Comparison of ENCODE assay signal across 11 mouse cellular contexts in the genomic region with DNA sequence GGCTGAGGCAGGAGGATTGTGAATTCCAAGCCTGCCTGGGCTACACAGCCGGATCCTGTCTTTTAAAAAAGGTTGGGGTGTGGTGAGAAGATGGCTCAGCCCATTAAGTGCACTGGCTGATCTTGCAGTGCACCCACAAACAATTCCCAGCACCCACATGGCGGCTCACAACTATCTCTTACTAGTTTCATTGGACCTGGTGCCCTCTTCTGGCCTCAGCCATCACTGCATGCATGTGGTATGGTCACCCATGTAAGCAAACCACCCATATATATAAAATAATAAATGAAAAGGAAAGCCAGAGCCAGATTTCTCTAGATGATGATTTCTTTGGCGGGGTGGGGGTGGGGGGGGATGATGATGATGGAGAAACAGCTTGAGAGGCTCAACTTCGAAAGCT. TPM values are rescaled to one million over a fixed set of nuclear protein-coding genes. Genes with fewer than 3 reads are reported as not detected.
A peak's percentile ranks its signal among the peaks of the same experiment; 100 is the strongest.
DNase-seq lines count a peak whose midpoint lies in the region; ATAC-seq and TF ChIP-seq lines count a peak whose summit lies in the region.
"Had no signal": no experiment of that assay in that cellular context is flagged by ENCODE, and none has a peak within 500 bp of the region (broad histone marks: within the 10 kb centered on the region; RNA-seq: fewer than 3 reads in every experiment).

No protein-coding gene starts in this region.

- 92% methylated on average over 4 of the region's 4 CpGs for WGBS in kidney, adult 2 months
- WGBS in kidney, embryonic 16.5 days, result 94% methylated on average over 4 of the region's 4 CpGs
- WGBS in thymus, adult 2 months, result 95% methylated on average over 4 of the region's 4 CpGs
- 91% methylated on average over 4 of the region's 4 CpGs for WGBS in embryonic facial prominence, embryonic 10.5 days

- H3K4me1 ChIP-seq in kidney, adult 2 months (ENCODE audit: control insufficient read depth, insufficient read depth, low read length), result peaks cover 21% of the 10 kb centered on the region
- H3K4me1 ChIP-seq in kidney, embryonic 16.5 days (ENCODE audit: insufficient read depth, low read length), result peaks cover 23% of the 10 kb centered on the region
- H3K4me1 ChIP-seq in thymus, adult 2 months (replicated peaks; ENCODE audit: control insufficient read depth, insufficient read depth, low read length), result peaks cover 21% of the 10 kb centered on the region
- H3K4me1 ChIP-seq in embryonic fibroblast, embryonic 13.5 days (ENCODE audit: control insufficient read depth, insufficient read depth, low read length), result peaks cover 3% of the 10 kb centered on the region; the same call in 1 of the 2 replicates
- H3K4me1 ChIP-seq in embryonic facial prominence, embryonic 10.5 days, result peaks cover 34% of the 10 kb centered on the region

- no peaks in the 10 kb centered on the region for H3K27me3 ChIP-seq in kidney, adult 2 months (replicated peaks; ENCODE audit: control insufficient read depth, insufficient read depth, low read length)
- H3K27me3 ChIP-seq in kidney, embryonic 16.5 days (ENCODE audit: insufficient read depth, low read length), result no peaks in the 10 kb centered on the region
- no peaks in the 10 kb centered on the region for H3K27me3 ChIP-seq in thymus, adult 2 months (ENCODE audit: control insufficient read depth, insufficient read depth, low read length)
- H3K27me3 ChIP-seq in embryonic facial prominence, embryonic 10.5 days (replicated peaks; ENCODE audit: low read depth, poor library complexity, severe bottlenecking), result no peaks in the 10 kb centered on the region

- H3K27ac ChIP-seq in kidney, adult 2 months (ENCODE audit: insufficient read depth, low read depth, low read length), result no peak overlapping the region
- H3K27ac ChIP-seq in kidney, embryonic 16.5 days (ENCODE audit: low read length), result no peak overlapping the region
- H3K27ac ChIP-seq in thymus, adult 2 months (ENCODE audit: control insufficient read depth, insufficient read depth, low read length), result no peak overlapping the region
- no peak overlapping the region for H3K27ac ChIP-seq in embryonic fibroblast, embryonic 13.5 days (ENCODE audit: insufficient read depth, low read length)
- H3K27ac ChIP-seq in embryonic facial prominence, embryonic 10.5 days (replicated peaks), result no peak overlapping the region

- DNase-seq in kidney, adult 2 months, result no peak
- DNase-seq in thymus, postnatal 4 days, result peak; percentile 35
- no peak for DNase-seq in thymus, adult 2 months
- DNase-seq in embryonic facial prominence, embryonic 10.5 days (ENCODE audit: low spot score), result no peak
- DNase-seq: heart, adult 18-20 months; lung, postnatal 14 days had no signal

- TF ChIP-seq CTCF in kidney, adult 2 months (conservative IDR thresholded peaks at IDR 0.05; ENCODE audit: insufficient read depth, insufficient read length, low read depth, low read length), result 0 out of 2 replicates have a peak, but pooled peaks have one; percentile 23
- no peak for TF ChIP-seq CTCF in thymus, adult 2 months (IDR thresholded peaks at IDR 0.05; ENCODE audit: borderline replicate concordance, control insufficient read depth, extremely low read depth, insufficient read depth, low read length, poor library complexity)
- peak; percentile 32; the same call in 1 of the 2 replicates for TF ChIP-seq CTCF in embryonic fibroblast, embryonic 13.5 days (IDR thresholded peaks at IDR 0.05; ENCODE audit: borderline replicate concordance, insufficient read depth, low read length)

- no peak for ATAC-seq in kidney, embryonic 16.5 days (ENCODE audit: low FRiP score, low TSS enrichment)
- no peak for ATAC-seq in inflammation-experienced regulatory T-cells, adult 6 months
- ATAC-seq: activated CD4-positive, CD25-positive, alpha-beta regulatory T cell, adult 4 months; hindbrain, embryonic 16.5 days had no signal

- no peak overlapping the region for H3K4me2 ChIP-seq in kidney, embryonic 16.5 days (replicated peaks; ENCODE audit: low read depth, low read length)

- H3K9me3 ChIP-seq in kidney, embryonic 16.5 days (ENCODE audit: low read length), result peaks cover 5% of the 10 kb centered on the region
- peaks cover 14% of the 10 kb centered on the region; the same call in 1 of the 2 replicates for H3K9me3 ChIP-seq in embryonic facial prominence, embryonic 10.5 days

- no peak overlapping the region for H3K4me3 ChIP-seq in kidney, adult 2 months (ENCODE audit: insufficient read depth, low read depth, low read length)
- H3K4me3 ChIP-seq in kidney, embryonic 16.5 days (ENCODE audit: low read length), result no peak overlapping the region
- no peak overlapping the region for H3K4me3 ChIP-seq in thymus, adult 2 months (ENCODE audit: control insufficient read depth, insufficient read depth, low read length)
- no peak overlapping the region for H3K4me3 ChIP-seq in embryonic fibroblast, embryonic 13.5 days (ENCODE audit: insufficient read depth, low read length)
- no peak overlapping the region; the same call in 1 of the 2 replicates for H3K4me3 ChIP-seq in embryonic facial prominence, embryonic 10.5 days

- no peak overlapping the region for H3K9ac ChIP-seq in kidney, embryonic 16.5 days (replicated peaks; ENCODE audit: low read length)

- no peaks in the 10 kb centered on the region for H3K36me3 ChIP-seq in kidney, adult 2 months (ENCODE audit: control insufficient read depth, insufficient read depth, low read length)
- H3K36me3 ChIP-seq in kidney, embryonic 16.5 days (ENCODE audit: insufficient read depth, low read length), result peaks cover 24% of the 10 kb centered on the region
- no peaks in the 10 kb centered on the region for H3K36me3 ChIP-seq in thymus, adult 2 months (ENCODE audit: control insufficient read depth, insufficient read depth, low read length)
- H3K36me3 ChIP-seq in embryonic facial prominence, embryonic 10.5 days (replicated peaks), result peaks cover 61% of the 10 kb centered on the region

- TF ChIP-seq POLR2A in kidney, adult 2 months (IDR thresholded peaks at IDR 0.05; ENCODE audit: low read depth, low read length), result no peak
- TF ChIP-seq POLR2A in thymus, adult 2 months (IDR thresholded peaks at IDR 0.05; ENCODE audit: control insufficient read depth, extremely low read depth, insufficient read depth, low read length, poor library complexity), result no peak
- no peak for TF ChIP-seq POLR2A in embryonic fibroblast, embryonic 13.5 days (IDR thresholded peaks at IDR 0.05; ENCODE audit: low read depth, low read length)

RNA-seq across cellular contexts. Expression of a gene that starts 1.6 kb away (rescaled TPM):
- polyA plus RNA-seq in kidney, adult 2 months (2012; rRNA removed), result 87.0 and 92.0 TPM in 2 replicates
- 21.9 and 23.9 TPM in 2 replicates for polyA plus RNA-seq in kidney, embryonic 16.5 days (2015; fragmentation: Nextera tagmentation; extraction: Ambion mirVana)
- polyA plus RNA-seq in thymus, adult 2 months (2012; rRNA removed), result 130 and 137 TPM in 2 replicates
- 25.3 and 27.7 TPM in 2 replicates for polyA plus RNA-seq in embryonic fibroblast, embryonic 13.5 days (2011; ENCODE audit: insufficient read length, low read depth, missing spikeins)
- polyA plus RNA-seq in inflammation-experienced regulatory T-cells, adult 6 months (2017; shearing (Covaris generic)), result 1 to 10 TPM; 2.5 to 5.3 (median 2.8) TPM
- 20.7 and 22.9 TPM in 2 replicates for polyA plus RNA-seq in embryonic facial prominence, embryonic 10.5 days (2016; fragmentation: Nextera tagmentation; extraction: Ambion mirVana)

RNA-seq across cellular contexts. Expression of a gene that starts 12.6 kb away (rescaled TPM):
- 2.7 and 3.3 TPM in 2 replicates for polyA plus RNA-seq in kidney, adult 2 months (2012; rRNA removed)
- polyA plus RNA-seq in kidney, embryonic 16.5 days (2015; fragmentation: Nextera tagmentation; extraction: Ambion mirVana), result 0.46 and 0.71 TPM in 2 replicates
- polyA plus RNA-seq in thymus, adult 2 months (2012; rRNA removed), result 4.5 and 4.7 TPM in 2 replicates
- 1.5 and 1.8 TPM in 2 replicates for polyA plus RNA-seq in embryonic fibroblast, embryonic 13.5 days (2011; ENCODE audit: insufficient read length, low read depth, missing spikeins)
- polyA plus RNA-seq in inflammation-experienced regulatory T-cells, adult 6 months (2017; shearing (Covaris generic)), result 1 to 10 TPM in 2 of 3 experiments, under 1 TPM in 1; 0.87 to 2.3 (median 2.0) TPM
- 0.41 and 0.44 TPM in 2 replicates for polyA plus RNA-seq in embryonic facial prominence, embryonic 10.5 days (2016; fragmentation: Nextera tagmentation; extraction: Ambion mirVana)

RNA-seq across cellular contexts. Expression of a gene that starts 12.9 kb away (rescaled TPM):
- 143 and 149 TPM in 2 replicates for polyA plus RNA-seq in kidney, adult 2 months (2012; rRNA removed)
- 169 and 183 TPM in 2 replicates for polyA plus RNA-seq in kidney, embryonic 16.5 days (2015; fragmentation: Nextera tagmentation; extraction: Ambion mirVana)
- polyA plus RNA-seq in thymus, adult 2 months (2012; rRNA removed), result 121 and 130 TPM in 2 replicates
- polyA plus RNA-seq in embryonic fibroblast, embryonic 13.5 days (2011; ENCODE audit: insufficient read length, low read depth, missing spikeins), result 52.6 and 65.2 TPM in 2 replicates
- 100 to 1,000 TPM in 1 of 3 experiments, 10 to 100 TPM in 2; 77.6 to 107 (median 89.0) TPM for polyA plus RNA-seq in inflammation-experienced regulatory T-cells, adult 6 months (2017; shearing (Covaris generic))
- 187 and 191 TPM in 2 replicates for polyA plus RNA-seq in embryonic facial prominence, embryonic 10.5 days (2016; fragmentation: Nextera tagmentation; extraction: Ambion mirVana)

RNA-seq across cellular contexts. Expression of a gene that starts 39.8 kb away (rescaled TPM):
- polyA plus RNA-seq in kidney, adult 2 months (2012; rRNA removed), result 29.0 and 54.8 TPM in 2 replicates
- polyA plus RNA-seq in kidney, embryonic 16.5 days (2015; fragmentation: Nextera tagmentation; extraction: Ambion mirVana), result 52.6 and 55.8 TPM in 2 replicates
- polyA plus RNA-seq in thymus, adult 2 months (2012; rRNA removed), result 240 and 315 TPM in 2 replicates
- 32.4 and 38.1 TPM in 2 replicates for polyA plus RNA-seq in embryonic fibroblast, embryonic 13.5 days (2011; ENCODE audit: insufficient read length, low read depth, missing spikeins)
- 10 to 100 TPM in 1 of 3 experiments, 1 to 10 TPM in 2; 8.1 to 10.8 (median 9.8) TPM for polyA plus RNA-seq in inflammation-experienced regulatory T-cells, adult 6 months (2017; shearing (Covaris generic))
- 58.0 and 58.9 TPM in 2 replicates for polyA plus RNA-seq in embryonic facial prominence, embryonic 10.5 days (2016; fragmentation: Nextera tagmentation; extraction: Ambion mirVana)

RNA-seq across cellular contexts. Expression of a gene that starts 46.8 kb away (rescaled TPM):
- polyA plus RNA-seq in kidney, adult 2 months (2012; rRNA removed), result 0.11 and 0.16 TPM in 2 replicates
- 0.11 and 0.14 TPM in 2 replicates for polyA plus RNA-seq in kidney, embryonic 16.5 days (2015; fragmentation: Nextera tagmentation; extraction: Ambion mirVana)
- 1.1 and 1.2 TPM in 2 replicates for polyA plus RNA-seq in thymus, adult 2 months (2012; rRNA removed)
- not detected in 2 replicates for polyA plus RNA-seq in embryonic fibroblast, embryonic 13.5 days (2011; ENCODE audit: insufficient read length, low read depth, missing spikeins)
- polyA plus RNA-seq in inflammation-experienced regulatory T-cells, adult 6 months (2017; shearing (Covaris generic)), result not detected
- polyA plus RNA-seq in embryonic facial prominence, embryonic 10.5 days (2016; fragmentation: Nextera tagmentation; extraction: Ambion mirVana), result 0.17 and 0.19 TPM in 2 replicates
- polyA plus RNA-seq: activated CD4-positive, CD25-positive, alpha-beta regulatory T cell, adult 4 months had no signal
